Mouse (Mus musculus) midbrain, embryonic 15.5 days (tissue): ENCODE data around the gene Vmn2r15. TPM values are rescaled to one million over a fixed set of nuclear protein-coding genes. Genes with fewer than 3 reads are reported as not detected.

ENCODE experiments used
- ATAC-seq: fragments of 200-750 bp; cut with Nextera tagmentation; replicated peaks from 2 replicates; pipeline ENCODE4 v1.8.0; 2017; ENCODE audit warnings: moderate TSS enrichment
- H3K27ac ChIP-seq: fragments of 300-500 bp; sonication (generic); 2 replicates; pipeline ENCODE4 v1.5.1; 2015; ENCODE audit warnings: mild to moderate bottlenecking, inconsistent platforms
- H3K27me3 ChIP-seq: fragments of 300-500 bp; sonication (generic); replicated peaks from 2 replicates; pipeline ENCODE4 v1.6.1; 2015; ENCODE audit warnings: inconsistent platforms
- H3K36me3 ChIP-seq: fragments of 300-500 bp; sonication (generic); replicated peaks from 2 replicates; pipeline ENCODE4 v1.6.1; 2015; ENCODE audit warnings: inconsistent platforms
- H3K4me1 ChIP-seq: fragments of 300-500 bp; sonication (generic); 2 replicates; pipeline ENCODE4 v1.6.1; 2015; ENCODE audit warnings: inconsistent platforms
- H3K4me2 ChIP-seq: fragments of 300-500 bp; sonication (generic); 2 replicates; pipeline ENCODE4 v1.6.1; 2015; ENCODE audit warnings: inconsistent platforms, mild to moderate bottlenecking, moderate library complexity
- H3K4me3 ChIP-seq: fragments of 300-500 bp; sonication (generic); 2 replicates; pipeline ENCODE4 v1.5.1; 2015; ENCODE audit warnings: mild to moderate bottlenecking, inconsistent platforms
- H3K9ac ChIP-seq: fragments of 300-500 bp; sonication (generic); 2 replicates; pipeline ENCODE4 v1.6.1; 2015; ENCODE audit warnings: mild to moderate bottlenecking, inconsistent platforms
- H3K9me3 ChIP-seq: fragments of 300-500 bp; sonication (generic); 2 replicates; pipeline ENCODE4 v1.6.1; 2016; ENCODE audit warnings: inconsistent platforms
- WGBS: fragments of 180-500 bp; shearing (Covaris S2); methylation state at CpG from one replicate; pipeline ENCODE4 v1.1.7; 2015; ENCODE audit warnings: mixed read lengths; 5-methylcytosine and 5-hydroxymethylcytosine counted together
- polyA plus RNA-seq: library from polyadenylated mRNA; unstranded; fragments of >200 nt; fragmentation: Nextera tagmentation; extraction: Ambion mirVana; gene quantifications from 2 replicates; pipeline ENCODE4 v1.2.1, GENCODE M21; 2015

Gene Vmn2r15
- not detected in 2 replicates for polyA plus RNA-seq

- Histone ChIP-seq H3K9ac (no peak within 1 kb of the TSS), H3K4me2 (no peak within 1 kb of the TSS), H3K4me1 (no peaks in the 10 kb centered on the region), H3K4me3 (no peak within 1 kb of the TSS), H3K9me3 (peaks cover 6% of the 10 kb centered on the region; the same call in 1 of the 2 replicates), H3K36me3 (no peaks in the 10 kb centered on the region), H3K27ac (no peak within 1 kb of the TSS), H3K27me3 (no peaks in the 10 kb centered on the region)
- ATAC-seq: no peak
- 61% methylated on average over 3 of the region's 3 CpGs for WGBS
Observed at GRCm38 (mm10) chr5:109297544-109297943, at the start of gene Vmn2r15. TSS of gene Vmn2r15 (minus strand) at chr5:109297644.

- no peak within 1 kb of the TSS for H3K4me2 ChIP-seq
- no peak for ATAC-seq
- H3K27me3 ChIP-seq: no peaks in the 10 kb centered on the region
- no peak within 1 kb of the TSS for H3K27ac ChIP-seq
- WGBS: 62% methylated on average over 2 of the region's 2 CpGs
- H3K9ac ChIP-seq: no peak within 1 kb of the TSS
- no peaks in the 10 kb centered on the region for H3K4me1 ChIP-seq
- peaks cover 13% of the 10 kb centered on the region for H3K9me3 ChIP-seq
- H3K4me3 ChIP-seq: no peak within 1 kb of the TSS
- no peaks in the 10 kb centered on the region for H3K36me3 ChIP-seq
Observed at GRCm38 (mm10) chr5:109329862-109330261, 32.4 kb upstream of the Vmn2r15 start, which contains the start of gene Vmn2r16. TSS of gene Vmn2r16 (plus strand) at chr5:109330162.

GRCm38 (mm10) chr5:109294655-109295054 is 2.8 kb downstream of the Vmn2r15 start:
- Histone ChIP-seq H3K4me3 (no peak overlapping the region), H3K9me3 (peaks cover 6% of the 10 kb centered on the region; the same call in 1 of the 2 replicates), H3K36me3 (no peaks in the 10 kb centered on the region), H3K27me3 (no peaks in the 10 kb centered on the region), H3K4me1 (no peaks in the 10 kb centered on the region), H3K27ac (no peak overlapping the region), H3K9ac (no peak overlapping the region), H3K4me2 (no peak overlapping the region)
- WGBS: 84% methylated on average over 3 of the region's 3 CpGs
- ATAC-seq: no peak

Other genes with a start within 250 kb of the Vmn2r15 start
- not detected in 2 replicates for gene Vmn2r11, start 238.1 kb downstream of the Vmn2r15 start, polyA plus RNA-seq
- gene Vmn2r12, start 199.7 kb downstream of the Vmn2r15 start, polyA plus RNA-seq: not detected in 2 replicates
- not detected in 2 replicates for gene Vmn2r13, start 105.4 kb downstream of the Vmn2r15 start, polyA plus RNA-seq
- not detected in 2 replicates for gene Vmn2r14, start 72.9 kb downstream of the Vmn2r15 start, polyA plus RNA-seq
- not detected in 2 replicates for gene Vmn2r16, start 32.5 kb upstream of the Vmn2r15 start, polyA plus RNA-seq
- gene Vmn2r17, start 122.0 kb upstream of the Vmn2r15 start, polyA plus RNA-seq: not detected in 2 replicates